Comparison of ENCODE assay signal across 22 mouse cellular contexts in the genomic region with DNA sequence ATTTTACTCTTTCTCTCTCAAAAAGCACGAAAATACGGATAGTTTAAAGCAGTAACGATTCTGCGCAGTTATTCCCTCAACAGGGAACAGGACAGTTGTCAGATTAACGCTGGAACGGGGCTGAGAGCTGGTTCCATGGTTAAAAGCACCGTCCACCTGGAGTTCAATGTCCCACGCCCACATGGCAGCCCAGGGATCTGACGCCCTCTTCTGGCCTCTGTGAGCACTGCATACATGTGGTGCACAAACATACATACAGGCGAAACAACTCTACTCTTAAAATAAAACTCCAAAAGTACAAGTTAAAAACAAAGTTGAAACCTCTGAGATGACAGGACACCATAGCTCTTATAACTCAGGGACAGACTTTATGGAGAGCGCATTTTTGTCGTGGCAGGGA.
DNase-seq lines count a peak whose midpoint lies in the region; ATAC-seq and TF ChIP-seq lines count a peak whose summit lies in the region.
"Had no signal": no experiment of that assay in that cellular context is flagged by ENCODE, and none has a peak within 500 bp of the region (broad histone marks: within the 10 kb centered on the region; RNA-seq: fewer than 3 reads in every experiment).

No protein-coding gene starts in this region.

- no peak overlapping the region for H3K4me3 ChIP-seq in hindbrain, postnatal 0 days (ENCODE audit: low read length)
- H3K4me3 ChIP-seq in hindbrain, embryonic 12.5 days, result no peak overlapping the region
- no peak overlapping the region for H3K4me3 ChIP-seq in lung, postnatal 0 days (ENCODE audit: low read depth, low read length)
- H3K4me3 ChIP-seq in ES-Bruce4 (ENCODE audit: low read depth, low read length), result no peak overlapping the region
- H3K4me3 ChIP-seq in bone marrow, adult 2 months (replicated peaks; ENCODE audit: control insufficient read depth, low read depth, low read length), result no peak overlapping the region
- H3K4me3 ChIP-seq: heart, embryonic 15.5 days; liver, embryonic 13.5 days; megakaryocyte, embryonic 14.5 days; midbrain, embryonic 15.5 days had no signal

- DNase-seq in hindbrain, postnatal 0 days (ENCODE audit: low spot score), result no peak
- no peak for DNase-seq in lung, postnatal 0 days (ENCODE audit: low spot score)
- DNase-seq in lung, postnatal 14 days, result no peak
- no peak for DNase-seq in adrenal gland, adult (ENCODE audit: inconsistent age in 2 of 2, low spot score in 1 of 2)
- DNase-seq in gastrocnemius, postnatal 4 days (ENCODE audit: low spot score in 2 of 2), result no peak
- DNase-seq: adrenal gland, postnatal 10 days; cerebellum, adult 11-12 months; cerebellum, postnatal 25 days; gastrocnemius, postnatal 14 days; kidney, adult 9 months; kidney, postnatal 4 days; liver, embryonic 13.5 days; right cerebral cortex, postnatal 25 days; thymus, postnatal 14 days had no signal

- H3K4me1 ChIP-seq in hindbrain, postnatal 0 days (ENCODE audit: insufficient read depth, low read length), result no peaks in the 10 kb centered on the region
- no peaks in the 10 kb centered on the region for H3K4me1 ChIP-seq in hindbrain, embryonic 12.5 days
- no peaks in the 10 kb centered on the region for H3K4me1 ChIP-seq in lung, postnatal 0 days (ENCODE audit: insufficient read depth, low read depth, low read length)
- H3K4me1 ChIP-seq in ES-Bruce4 (ENCODE audit: control insufficient read depth, insufficient read depth, low read length), result no peaks in the 10 kb centered on the region
- H3K4me1 ChIP-seq in bone marrow, adult 2 months (ENCODE audit: control insufficient read depth, insufficient read depth, low read length), result peaks cover 3% of the 10 kb centered on the region; the same call in 1 of the 2 replicates
- H3K4me1 ChIP-seq: heart, embryonic 15.5 days; liver, embryonic 13.5 days; megakaryocyte, embryonic 14.5 days had no signal

- H3K9ac ChIP-seq in hindbrain, postnatal 0 days (replicated peaks; ENCODE audit: low read length), result no peak overlapping the region
- H3K9ac ChIP-seq in hindbrain, embryonic 12.5 days, result no peak overlapping the region
- no peak overlapping the region for H3K9ac ChIP-seq in lung, postnatal 0 days (replicated peaks; ENCODE audit: low read depth)
- H3K9ac ChIP-seq in ES-Bruce4 (ENCODE audit: low read depth, poor library complexity, severe bottlenecking), result no peak overlapping the region
- H3K9ac ChIP-seq: heart, embryonic 15.5 days; liver, embryonic 13.5 days; midbrain, embryonic 15.5 days had no signal

- no peak for ATAC-seq in hindbrain, postnatal 0 days
- ATAC-seq in hindbrain, embryonic 12.5 days (ENCODE audit: low FRiP score), result no peak
- ATAC-seq in lung, postnatal 0 days, result no peak
- ATAC-seq: forebrain, embryonic 14.5 days; inflammation-experienced regulatory T-cells, adult 6 months; midbrain, embryonic 15.5 days had no signal

- 87% methylated on average over 12 of the region's 12 CpGs for WGBS in hindbrain, postnatal 0 days
- WGBS in hindbrain, embryonic 12.5 days, result 91% methylated on average over 12 of the region's 12 CpGs
- 93% methylated on average over 12 of the region's 12 CpGs for WGBS in lung, postnatal 0 days
- 88% methylated on average over 12 of the region's 12 CpGs for WGBS in bone marrow, adult 2 months

- no peaks in the 10 kb centered on the region for H3K9me3 ChIP-seq in hindbrain, postnatal 0 days (ENCODE audit: low read length)
- H3K9me3 ChIP-seq in hindbrain, embryonic 12.5 days (replicated peaks), result no peaks in the 10 kb centered on the region
- no peaks in the 10 kb centered on the region for H3K9me3 ChIP-seq in lung, postnatal 0 days (ENCODE audit: low read length)
- H3K9me3 ChIP-seq in ES-Bruce4 (replicated peaks; ENCODE audit: control insufficient read depth, insufficient read depth, low read length, poor library complexity, severe bottlenecking), result 0 out of 2 replicates have a peak, but pooled peaks cover 6% of the 10 kb centered on the region
- H3K9me3 ChIP-seq: heart, embryonic 15.5 days; liver, embryonic 13.5 days; midbrain, embryonic 15.5 days had no signal

- TF ChIP-seq EP300 in lung, postnatal 0 days (IDR thresholded peaks at IDR 0.05), result no peak
- no peak for TF ChIP-seq EP300 in ES-Bruce4 (IDR thresholded peaks at IDR 0.05; ENCODE audit: insufficient read depth, low read depth, low read length)

- no peak overlapping the region for H3K27ac ChIP-seq in hindbrain, postnatal 0 days
- H3K27ac ChIP-seq in hindbrain, embryonic 12.5 days, result no peak overlapping the region
- H3K27ac ChIP-seq in lung, postnatal 0 days (ENCODE audit: low read length), result no peak overlapping the region
- no peak overlapping the region for H3K27ac ChIP-seq in ES-Bruce4 (ENCODE audit: insufficient read depth, low read length)
- H3K27ac ChIP-seq in bone marrow, adult 2 months (ENCODE audit: control insufficient read depth, insufficient read depth, low read depth, low read length, poor library complexity), result no peak overlapping the region
- H3K27ac ChIP-seq: heart, embryonic 15.5 days; liver, embryonic 13.5 days had no signal

- peak; percentile 45; the same call in 1 of the 2 replicates for TF ChIP-seq CTCF in hindbrain, postnatal 0 days (IDR thresholded peaks at IDR 0.05; ENCODE audit: low read depth)
- TF ChIP-seq CTCF in lung, postnatal 0 days (IDR thresholded peaks at IDR 0.05), result peak; percentile 26
- TF ChIP-seq CTCF in ES-Bruce4 (IDR thresholded peaks at IDR 0.05; ENCODE audit: low read depth, low read length), result peak; percentile 45
- peak; percentile 23; the same call in 1 of the 2 replicates for TF ChIP-seq CTCF in bone marrow, adult 2 months (IDR thresholded peaks at IDR 0.05; ENCODE audit: control insufficient read depth, insufficient read depth, low read length)

- TF ChIP-seq POLR2A in ES-Bruce4 (IDR thresholded peaks at IDR 0.05; ENCODE audit: insufficient read depth, low read length), result no peak
- no peak for TF ChIP-seq POLR2A in bone marrow, adult 2 months (IDR thresholded peaks at IDR 0.05; ENCODE audit: borderline replicate concordance, control insufficient read depth, low read depth, low read length)

- no peaks in the 10 kb centered on the region for H3K27me3 ChIP-seq in hindbrain, postnatal 0 days (ENCODE audit: insufficient read depth, low read length)
- H3K27me3 ChIP-seq in hindbrain, embryonic 12.5 days, result no peaks in the 10 kb centered on the region
- no peaks in the 10 kb centered on the region for H3K27me3 ChIP-seq in lung, postnatal 0 days (replicated peaks; ENCODE audit: insufficient read depth, low read length)
- H3K27me3 ChIP-seq in ES-Bruce4 (ENCODE audit: control insufficient read depth, insufficient read depth, low read length, poor library complexity, severe bottlenecking), result no peaks in the 10 kb centered on the region
- H3K27me3 ChIP-seq: heart, embryonic 15.5 days; liver, embryonic 13.5 days; megakaryocyte, embryonic 14.5 days; midbrain, embryonic 15.5 days had no signal

- no peak overlapping the region for H3K4me2 ChIP-seq in hindbrain, postnatal 0 days (ENCODE audit: low read depth, low read length)
- no peak overlapping the region for H3K4me2 ChIP-seq in hindbrain, embryonic 12.5 days (replicated peaks)
- H3K4me2 ChIP-seq in lung, postnatal 0 days (replicated peaks; ENCODE audit: low read depth, low read length), result no peak overlapping the region
- H3K4me2 ChIP-seq: heart, embryonic 15.5 days; liver, embryonic 13.5 days; midbrain, embryonic 15.5 days had no signal

- no peaks in the 10 kb centered on the region for H3K36me3 ChIP-seq in hindbrain, postnatal 0 days (ENCODE audit: insufficient read depth, low read length)
- H3K36me3 ChIP-seq in hindbrain, embryonic 12.5 days, result no peaks in the 10 kb centered on the region
- no peaks in the 10 kb centered on the region for H3K36me3 ChIP-seq in lung, postnatal 0 days (ENCODE audit: insufficient read depth, low read length)
- H3K36me3 ChIP-seq in ES-Bruce4 (ENCODE audit: control insufficient read depth, insufficient read depth, low read length, poor library complexity, severe bottlenecking), result no peaks in the 10 kb centered on the region
- H3K36me3 ChIP-seq: heart, embryonic 15.5 days; liver, embryonic 13.5 days; midbrain, embryonic 15.5 days had no signal
